Mouse (Mus musculus): Measurements from ENCODE around the gene Cd82. TPM values are rescaled to one million over a fixed set of nuclear protein-coding genes. Genes with fewer than 3 reads are reported as not detected.

Gene Cd82
- polyA plus RNA-seq, 1 experiment from 2014 or later: 12.0 TPM

Small RNA genes lying within 50 kb of the gene (microRNA-seq; reads per million reads assigned to microRNA genes)
- not detected for gene Mir7001

Other genes with a start within 250 kb of the Cd82 start
- 22.2 and 26.5 TPM in 2 replicates for gene Tspan18, start 128.6 kb downstream of the Cd82 start, polyA plus RNA-seq (2015; fragmentation: Nextera tagmentation; extraction: Ambion mirVana)
- not detected in 2 replicates for gene Gm10803, start 97.4 kb upstream of the Cd82 start, polyA plus RNA-seq (2015; fragmentation: Nextera tagmentation; extraction: Ambion mirVana)
- gene Alx4, start 179.2 kb upstream of the Cd82 start, polyA plus RNA-seq (2015; fragmentation: Nextera tagmentation; extraction: Ambion mirVana): 0.62 and 1.00 TPM in 2 replicates

Data from forebrain, embryonic 13.5 days (tissue).